23 mouse cellular contexts compared by ENCODE assay signal in the genomic region with DNA sequence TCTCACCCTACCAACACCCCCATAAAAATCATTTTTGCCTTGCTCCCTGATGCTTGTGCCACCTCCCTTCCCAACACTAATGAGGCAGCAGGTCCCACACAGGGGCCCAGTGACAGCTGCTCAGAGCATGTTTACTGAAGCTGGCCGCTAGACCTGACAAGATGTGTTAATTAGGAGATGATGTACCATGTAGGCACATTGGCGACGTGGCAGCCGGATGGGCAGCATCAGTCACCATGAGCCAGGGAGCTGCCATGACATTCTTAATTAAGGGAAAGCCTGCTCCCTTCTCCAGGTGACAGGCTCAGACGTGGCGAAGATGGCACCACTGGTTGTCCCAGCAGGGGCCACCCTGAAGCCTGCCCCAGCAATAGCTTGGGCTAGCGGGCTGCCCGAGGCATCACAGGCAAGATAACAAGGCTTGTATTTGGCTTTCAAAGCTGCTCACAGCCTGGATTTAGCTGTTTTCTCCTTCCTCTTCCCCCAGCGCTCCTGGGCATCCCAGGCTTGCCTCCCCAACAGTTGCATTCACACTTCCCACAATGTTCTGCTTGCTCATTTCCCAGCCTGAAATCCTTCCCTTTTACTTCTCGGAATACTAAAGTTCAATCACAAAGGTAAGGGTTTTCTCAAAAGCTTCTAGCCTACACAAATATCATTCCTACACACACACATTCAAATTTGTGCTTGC.
DNase-seq lines count a peak whose midpoint lies in the region; ATAC-seq lines count a peak whose summit lies in the region.
"Had no signal": no experiment of that assay in that cellular context is flagged by ENCODE, and none has a peak within 500 bp of the region (broad histone marks: within the 10 kb centered on the region; RNA-seq: fewer than 3 reads in every experiment).

No protein-coding gene starts in this region.

- ATAC-seq in frontal cortex, adult (ENCODE audit: low TSS enrichment): peak; percentile 94
- peak; percentile 57 for ATAC-seq in forebrain, embryonic 15.5 days (replicated peaks)
- ATAC-seq in kidney, embryonic 15.5 days (replicated peaks; ENCODE audit: low FRiP score): no peak
- ATAC-seq: inflammation-experienced regulatory T-cells, adult 6 months; liver, postnatal 0 days; midbrain, embryonic 13.5 days had no signal

- H3K9me3 ChIP-seq in forebrain, embryonic 15.5 days: no peaks in the 10 kb centered on the region
- H3K9me3 ChIP-seq in kidney, embryonic 15.5 days (replicated peaks): no peaks in the 10 kb centered on the region
- H3K9me3 ChIP-seq: embryonic facial prominence, embryonic 13.5 days; midbrain, embryonic 13.5 days; stomach, embryonic 15.5 days had no signal

- H3K36me3 ChIP-seq in forebrain, embryonic 15.5 days: no peaks in the 10 kb centered on the region
- no peaks in the 10 kb centered on the region for H3K36me3 ChIP-seq in kidney, embryonic 15.5 days
- H3K36me3 ChIP-seq: embryonic facial prominence, embryonic 13.5 days; midbrain, embryonic 13.5 days; stomach, embryonic 15.5 days had no signal

- peaks cover 14% of the 10 kb centered on the region; the same call in 1 of the 2 replicates for H3K4me1 ChIP-seq in forebrain, embryonic 15.5 days
- H3K4me1 ChIP-seq in kidney, embryonic 15.5 days: no peaks in the 10 kb centered on the region
- H3K4me1 ChIP-seq: embryonic facial prominence, embryonic 13.5 days; stomach, embryonic 15.5 days had no signal

- H3K9ac ChIP-seq in forebrain, embryonic 15.5 days (replicated peaks): no peak overlapping the region
- no peak overlapping the region for H3K9ac ChIP-seq in kidney, embryonic 15.5 days
- H3K9ac ChIP-seq: embryonic facial prominence, embryonic 13.5 days; liver, postnatal 0 days; midbrain, embryonic 13.5 days; stomach, embryonic 15.5 days had no signal

- no peak overlapping the region for H3K27ac ChIP-seq in forebrain, embryonic 15.5 days (replicated peaks)
- no peak overlapping the region for H3K27ac ChIP-seq in kidney, embryonic 15.5 days
- H3K27ac ChIP-seq: embryonic facial prominence, embryonic 13.5 days; gastrocnemius, adult 2 months; midbrain, embryonic 13.5 days; stomach, embryonic 15.5 days had no signal

- no peak for DNase-seq in frontal cortex, postnatal 25 days (ENCODE audit: low spot score in 2 of 2)
- DNase-seq in left cerebral cortex, postnatal 25 days (ENCODE audit: low spot score in 2 of 2): peak; percentile 23 to 71
- DNase-seq in left cerebral cortex, adult 11 months (ENCODE audit: low spot score): no peak
- peak; percentile 63 for DNase-seq in brain, adult 2 months (ENCODE audit: low read depth, low spot score)
- no peak for DNase-seq in embryo, embryonic 10 days (ENCODE audit: low spot score)
- DNase-seq: adrenal gland, postnatal 36 days; cerebellum, adult 9-10 months; gastrocnemius, adult 2 months; heart, postnatal 10 days; kidney, adult 2 months; kidney, postnatal 14 days; liver, postnatal 0 days; lung, postnatal 10 days; thymus, adult 18-20 months; thymus, postnatal 4 days had no signal

- H3K4me3 ChIP-seq in forebrain, embryonic 15.5 days: no peak overlapping the region
- no peak overlapping the region for H3K4me3 ChIP-seq in kidney, embryonic 15.5 days (replicated peaks)
- H3K4me3 ChIP-seq: embryonic facial prominence, embryonic 13.5 days; gastrocnemius, adult 2 months; midbrain, embryonic 13.5 days; stomach, embryonic 15.5 days had no signal

- no peaks in the 10 kb centered on the region for H3K27me3 ChIP-seq in forebrain, embryonic 15.5 days
- H3K27me3 ChIP-seq in kidney, embryonic 15.5 days: no peaks in the 10 kb centered on the region
- H3K27me3 ChIP-seq: embryonic facial prominence, embryonic 13.5 days; midbrain, embryonic 13.5 days; stomach, embryonic 15.5 days had no signal

- intact Hi-C loops in left cerebral cortex, postnatal 25 days (cut with DNase I): no loop called here

- 62% methylated on average over 10 of the region's 10 CpGs for WGBS in forebrain, embryonic 15.5 days
- 84% methylated on average over 10 of the region's 10 CpGs for WGBS in kidney, embryonic 15.5 days

- H3K4me2 ChIP-seq in forebrain, embryonic 15.5 days (replicated peaks): no peak overlapping the region
- no peak overlapping the region for H3K4me2 ChIP-seq in kidney, embryonic 15.5 days
- H3K4me2 ChIP-seq: embryonic facial prominence, embryonic 13.5 days; heart, embryonic 11.5 days; midbrain, embryonic 13.5 days; stomach, embryonic 15.5 days had no signal

Comparison
In these comparisons a context has a peak if more than half of its experiments do, and no peak if none do; other contexts are left out.
1. DNase-seq: peak in left cerebral cortex, postnatal 25 days (2 of 2) and brain, adult 2 months (single experiment); none in frontal cortex, postnatal 25 days (0 of 2), left cerebral cortex, adult 11 months (single experiment) and embryo, embryonic 10 days (single experiment).